11 mouse cellular contexts compared by ENCODE assay signal in genomic region chr11:50403367-50404014, GRCm38 (mm10). TPM values are rescaled to one million over a fixed set of nuclear protein-coding genes. Genes with fewer than 3 reads are reported as not detected.
A peak's percentile ranks its signal among the peaks of the same experiment; 100 is the strongest.
DNase-seq lines count a peak whose midpoint lies in the region; ATAC-seq lines count a peak whose summit lies in the region.
"Had no signal": no experiment of that assay in that cellular context is flagged by ENCODE, and none has a peak within 500 bp of the region (broad histone marks: within the 10 kb centered on the region; RNA-seq: fewer than 3 reads in every experiment).

No protein-coding gene starts in this region.

- H3K4me1 ChIP-seq in intestine, embryonic 14.5 days (replicated peaks; ENCODE audit: control insufficient read depth, insufficient read depth, low read length): no peaks in the 10 kb centered on the region
- no peaks in the 10 kb centered on the region for H3K4me1 ChIP-seq in intestine, embryonic 15.5 days (replicated peaks)

- H3K27ac ChIP-seq in intestine, embryonic 14.5 days (ENCODE audit: low read depth): no peak overlapping the region
- no peak overlapping the region for H3K27ac ChIP-seq in intestine, embryonic 15.5 days
- H3K27ac ChIP-seq: kidney, postnatal 0 days had no signal

- DNase-seq in intestine, embryonic 14.5 days (ENCODE audit: low spot score): no peak
- DNase-seq in adrenal gland, adult 2 months: peak; percentile 84
- peak; percentile 81 to 83 for DNase-seq in cerebellum, postnatal 10 days
- DNase-seq in kidney, adult 8-10 months: peak; percentile 48 to 66
- no peak for DNase-seq in urinary bladder, postnatal 14 days (ENCODE audit: low spot score)
- no peak for DNase-seq in layer of hippocampus, postnatal 36 days
- DNase-seq in urinary bladder, postnatal 10 days (ENCODE audit: low spot score): no peak
- DNase-seq: right cerebral cortex, postnatal 25 days had no signal

- H3K27me3 ChIP-seq in intestine, embryonic 14.5 days (replicated peaks; ENCODE audit: control insufficient read depth, insufficient read depth, low read length): no peaks in the 10 kb centered on the region
- no peaks in the 10 kb centered on the region for H3K27me3 ChIP-seq in intestine, embryonic 15.5 days (replicated peaks)
- H3K27me3 ChIP-seq: megakaryocyte, embryonic 14.5 days had no signal

- no peak overlapping the region for H3K4me3 ChIP-seq in intestine, embryonic 14.5 days (ENCODE audit: low read depth, low read length)
- no peak overlapping the region for H3K4me3 ChIP-seq in intestine, embryonic 15.5 days (replicated peaks)
- H3K4me3 ChIP-seq: megakaryocyte, embryonic 14.5 days had no signal

- no peak overlapping the region for H3K4me2 ChIP-seq in intestine, embryonic 14.5 days (ENCODE audit: low read length)
- H3K4me2 ChIP-seq in intestine, embryonic 15.5 days (replicated peaks): no peak overlapping the region

- no peaks in the 10 kb centered on the region for H3K9me3 ChIP-seq in intestine, embryonic 14.5 days (ENCODE audit: control insufficient read depth, low read length)
- no peaks in the 10 kb centered on the region for H3K9me3 ChIP-seq in intestine, embryonic 15.5 days
- H3K9me3 ChIP-seq: megakaryocyte, embryonic 14.5 days had no signal

- 74% methylated on average over 10 of the region's 10 CpGs for WGBS in intestine, embryonic 14.5 days
- WGBS in intestine, embryonic 15.5 days: 70% methylated on average over 10 of the region's 10 CpGs

- 0 out of 2 replicates have a peak, but pooled peaks have one; percentile 12 for ATAC-seq in intestine, embryonic 14.5 days (replicated peaks; ENCODE audit: low FRiP score, low TSS enrichment, low read depth)
- ATAC-seq in intestine, embryonic 15.5 days: no peak

- H3K36me3 ChIP-seq in intestine, embryonic 14.5 days (ENCODE audit: control insufficient read depth, insufficient read depth, low read length): peaks cover 45% of the 10 kb centered on the region
- peaks cover 15% of the 10 kb centered on the region for H3K36me3 ChIP-seq in intestine, embryonic 15.5 days

- no peak overlapping the region for H3K9ac ChIP-seq in intestine, embryonic 14.5 days (ENCODE audit: low read length)
- no peak overlapping the region for H3K9ac ChIP-seq in intestine, embryonic 15.5 days

RNA-seq across cellular contexts. Expression of gene Hnrnph1, which starts 26.7 kb away (rescaled TPM):
- 411 and 475 TPM in 2 replicates for polyA plus RNA-seq in intestine, embryonic 14.5 days (2014; fragmentation: Nextera tagmentation; extraction: Ambion mirVana)
- 302 and 324 TPM in 2 replicates for polyA plus RNA-seq in intestine, embryonic 15.5 days (2015; fragmentation: Nextera tagmentation; extraction: Ambion mirVana)
- 100 to 1,000 TPM; 225 to 240 TPM for total RNA-seq in adrenal gland, adult 2 months (2021)
- 13.4 and 13.7 TPM in 2 replicates for polyA plus RNA-seq in adrenal gland, adult 2 months (2012; rRNA removed)
- 100 to 1,000 TPM; 303 to 325 TPM for total RNA-seq in layer of hippocampus, postnatal 36 days (2021)

RNA-seq across cellular contexts. Expression of gene Rufy1, which starts 27.4 kb away (rescaled TPM):
- 21.6 and 24.8 TPM in 2 replicates for polyA plus RNA-seq in intestine, embryonic 14.5 days (2014; fragmentation: Nextera tagmentation; extraction: Ambion mirVana)
- polyA plus RNA-seq in intestine, embryonic 15.5 days (2015; fragmentation: Nextera tagmentation; extraction: Ambion mirVana): 19.9 and 22.0 TPM in 2 replicates
- 10 to 100 TPM; 33.8 to 45.8 TPM for total RNA-seq in adrenal gland, adult 2 months (2021)
- 23.5 and 24.6 TPM in 2 replicates for polyA plus RNA-seq in adrenal gland, adult 2 months (2012; rRNA removed)
- total RNA-seq in layer of hippocampus, postnatal 36 days (2021): 10 to 100 TPM; 29.6 to 30.1 TPM

RNA-seq across cellular contexts. Expression of gene Cby3, which starts 49.2 kb away (rescaled TPM):
- 0.27 TPM in 2 replicates for polyA plus RNA-seq in intestine, embryonic 14.5 days (2014; fragmentation: Nextera tagmentation; extraction: Ambion mirVana)
- 0.42 and 0.49 TPM in 2 replicates for polyA plus RNA-seq in intestine, embryonic 15.5 days (2015; fragmentation: Nextera tagmentation; extraction: Ambion mirVana)
- not detected for total RNA-seq in adrenal gland, adult 2 months (2021)
- polyA plus RNA-seq in adrenal gland, adult 2 months (2012; rRNA removed): 0.57 TPM in 1 of 2 replicates, not detected in the other
- total RNA-seq in layer of hippocampus, postnatal 36 days (2021): not detected

Comparison
In these comparisons a context has a peak if more than half of its experiments do, and no peak if none do; other contexts are left out.
1. DNase-seq: peak in adrenal gland, adult 2 months (single experiment), cerebellum, postnatal 10 days (2 of 2) and kidney, adult 8-10 months (2 of 2); none in intestine, embryonic 14.5 days (single experiment), urinary bladder, postnatal 14 days (single experiment), layer of hippocampus, postnatal 36 days (0 of 2) and urinary bladder, postnatal 10 days (single experiment).
2. RNA of gene Hnrnph1, which starts 26.7 kb away (polyA plus RNA-seq): 411 to 475 TPM in intestine, embryonic 14.5 days and 302 to 324 TPM in intestine, embryonic 15.5 days; 13.4 to 13.7 TPM in adrenal gland, adult 2 months; every median in the first group is over 10 times any median in the second.